Mouse (Mus musculus): Measurements from ENCODE around the gene Smim24. TPM values are rescaled to one million over a fixed set of nuclear protein-coding genes. Genes with fewer than 3 reads are reported as not detected.
A peak's percentile ranks its signal among the peaks of the same experiment; 100 is the strongest.

Smim24 gene
- polyA plus RNA-seq, 1 experiment: 51.1 TPM

DNA sequence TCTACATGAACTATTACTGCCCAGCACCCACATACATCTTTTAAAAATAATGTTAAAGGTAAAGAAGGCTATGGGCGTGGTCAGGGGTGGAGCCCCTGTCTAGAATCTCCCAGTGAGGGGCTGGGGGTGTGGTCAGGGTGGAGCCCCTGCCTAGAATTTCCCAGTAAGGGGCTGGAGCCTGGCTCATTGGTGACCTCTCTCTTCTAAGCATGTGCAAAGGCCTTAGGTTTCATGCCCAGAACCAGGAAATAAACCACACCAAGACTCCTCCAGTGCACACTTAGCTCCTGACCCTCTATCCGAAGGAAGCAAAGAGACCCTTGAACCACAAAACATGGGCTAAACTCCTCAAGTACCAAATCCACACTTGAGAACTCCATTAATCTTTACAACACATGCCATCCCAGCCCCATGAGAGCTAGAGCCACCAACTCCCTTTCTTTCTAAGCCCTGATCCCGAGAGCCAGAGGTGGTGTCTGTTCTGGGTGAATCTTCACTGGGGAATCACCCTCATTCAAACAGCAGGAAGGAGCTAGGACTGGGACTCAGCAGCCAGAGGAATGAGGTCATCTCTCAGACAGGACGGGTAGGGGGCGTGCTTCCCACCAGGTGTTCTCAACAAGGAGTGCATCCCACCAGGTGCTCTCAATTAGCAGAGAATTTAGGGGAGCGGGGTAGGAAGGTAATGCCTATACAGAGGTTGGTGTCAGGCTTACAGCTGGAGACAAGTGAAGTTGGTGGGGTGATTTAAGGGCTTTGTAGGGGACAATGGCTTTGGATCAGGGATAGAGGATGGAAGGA, 16.1 kb upstream of the Smim24 start:
- H3K36me3 ChIP-seq (ENCODE audit: control insufficient read depth, insufficient read depth, low read length): no peaks in the 10 kb centered on the region
- H3K4me3 ChIP-seq (ENCODE audit: control insufficient read depth, insufficient read depth, low read length): peak overlapping the region; percentile 73; the same call in 1 of the 2 replicates
- H3K4me1 ChIP-seq (replicated peaks; ENCODE audit: control insufficient read depth, insufficient read depth, low read length): peaks cover 20% of the 10 kb centered on the region
- no peak overlapping the region for H3K27ac ChIP-seq (ENCODE audit: control insufficient read depth, insufficient read depth, low read length)
- TF ChIP-seq CTCF (IDR thresholded peaks at IDR 0.05; ENCODE audit: borderline replicate concordance, control insufficient read depth, extremely low read depth, insufficient read depth, low read length, poor library complexity) (no peak), POLR2A (IDR thresholded peaks at IDR 0.05; ENCODE audit: control insufficient read depth, extremely low read depth, insufficient read depth, low read length, poor library complexity) (no peak)
- no peaks in the 10 kb centered on the region for H3K27me3 ChIP-seq (ENCODE audit: control insufficient read depth, insufficient read depth, low read length)
- 49% methylated on average over 6 of the region's 6 CpGs for WGBS
- peak; percentile 44 for DNase-seq

DNA sequence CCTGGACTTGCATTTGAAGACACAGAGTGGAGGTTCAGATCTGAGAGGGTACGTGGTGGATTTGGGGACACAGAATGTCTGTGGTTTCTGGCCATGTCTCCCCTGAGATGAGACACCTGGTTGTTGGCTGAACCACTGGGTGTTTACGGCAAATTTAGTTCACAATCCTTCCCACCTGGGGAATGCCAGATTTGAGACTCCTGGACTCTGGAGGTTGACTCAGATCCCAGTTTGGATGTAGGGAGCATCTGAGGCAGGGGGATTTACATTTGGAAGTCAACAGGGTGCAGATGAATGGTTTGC, 15.5 kb upstream of the Smim24 start:
- no peak for DNase-seq
- Histone ChIP-seq H3K36me3 (ENCODE audit: control insufficient read depth, insufficient read depth, low read length) (no peaks in the 10 kb centered on the region), H3K4me3 (ENCODE audit: control insufficient read depth, insufficient read depth, low read length) (peak overlapping the region; percentile 73; the same call in 1 of the 2 replicates), H3K4me1 (replicated peaks; ENCODE audit: control insufficient read depth, insufficient read depth, low read length) (peaks cover 25% of the 10 kb centered on the region), H3K27ac (ENCODE audit: control insufficient read depth, insufficient read depth, low read length) (no peak overlapping the region), H3K27me3 (ENCODE audit: control insufficient read depth, insufficient read depth, low read length) (no peaks in the 10 kb centered on the region)
- 3% methylated on average over 2 of the region's 2 CpGs for WGBS
- TF ChIP-seq POLR2A (IDR thresholded peaks at IDR 0.05; ENCODE audit: control insufficient read depth, extremely low read depth, insufficient read depth, low read length, poor library complexity) (no peak), CTCF (IDR thresholded peaks at IDR 0.05; ENCODE audit: borderline replicate concordance, control insufficient read depth, extremely low read depth, insufficient read depth, low read length, poor library complexity) (no peak)

DNA sequence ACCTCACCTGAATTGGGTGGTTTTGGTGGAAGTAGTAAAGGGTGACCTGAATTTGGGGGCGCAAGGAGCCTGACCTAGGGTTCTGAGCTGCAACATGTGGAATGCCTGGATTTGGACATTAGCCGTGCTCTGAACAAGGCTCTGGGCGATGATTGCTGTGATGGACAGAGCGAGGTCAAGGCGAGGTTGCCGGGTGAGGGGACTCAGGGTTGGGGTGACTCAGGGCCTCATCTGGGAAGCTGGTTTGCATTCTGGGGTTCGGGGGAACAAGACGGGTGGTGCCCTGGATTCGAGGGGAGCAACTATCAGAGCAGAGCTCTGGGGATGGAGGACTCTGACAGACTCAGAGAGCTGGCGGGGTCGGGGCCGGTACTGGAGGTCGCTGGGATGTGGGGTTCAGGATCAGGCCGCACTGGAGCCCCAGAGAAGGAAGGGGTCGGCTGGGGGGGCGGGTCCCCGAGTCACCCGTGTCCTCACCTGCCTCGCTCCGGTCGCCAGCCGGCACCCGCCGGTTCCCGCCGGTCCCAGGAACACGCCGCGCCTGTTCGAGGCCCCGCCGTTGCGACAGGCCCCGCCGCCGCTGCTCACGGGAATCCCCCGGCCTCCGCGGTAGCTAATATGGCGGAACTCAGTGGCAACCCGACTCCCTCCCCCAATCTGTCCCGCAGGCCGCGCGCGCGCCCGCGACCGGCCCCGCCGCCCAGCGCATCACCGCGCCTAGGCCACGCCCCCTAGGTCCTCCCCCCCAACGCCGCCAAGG, 14.9 kb upstream of the Smim24 start, which contains the start of gene Fzr1:
Fzr1 (minus strand) TSS at position 724 of the 760 bp plus-strand sequence.
- TF ChIP-seq CTCF (IDR thresholded peaks at IDR 0.05; ENCODE audit: borderline replicate concordance, control insufficient read depth, extremely low read depth, insufficient read depth, low read length, poor library complexity) (no peak), POLR2A (IDR thresholded peaks at IDR 0.05; ENCODE audit: control insufficient read depth, extremely low read depth, insufficient read depth, low read length, poor library complexity) (no peak)
- peaks cover 28% of the 10 kb centered on the region for H3K4me1 ChIP-seq (replicated peaks; ENCODE audit: control insufficient read depth, insufficient read depth, low read length)
- WGBS: 1% methylated on average over 58 of the region's 59 CpGs
- no peak for DNase-seq
- no peaks in the 10 kb centered on the region for H3K27me3 ChIP-seq (ENCODE audit: control insufficient read depth, insufficient read depth, low read length)
- H3K27ac ChIP-seq (ENCODE audit: control insufficient read depth, insufficient read depth, low read length): peak within 1 kb of the TSS; percentile 36; the same call in 1 of the 2 replicates
- peak within 1 kb of the TSS; percentile 73 for H3K4me3 ChIP-seq (ENCODE audit: control insufficient read depth, insufficient read depth, low read length)
- H3K36me3 ChIP-seq (ENCODE audit: control insufficient read depth, insufficient read depth, low read length): no peaks in the 10 kb centered on the region

DNA sequence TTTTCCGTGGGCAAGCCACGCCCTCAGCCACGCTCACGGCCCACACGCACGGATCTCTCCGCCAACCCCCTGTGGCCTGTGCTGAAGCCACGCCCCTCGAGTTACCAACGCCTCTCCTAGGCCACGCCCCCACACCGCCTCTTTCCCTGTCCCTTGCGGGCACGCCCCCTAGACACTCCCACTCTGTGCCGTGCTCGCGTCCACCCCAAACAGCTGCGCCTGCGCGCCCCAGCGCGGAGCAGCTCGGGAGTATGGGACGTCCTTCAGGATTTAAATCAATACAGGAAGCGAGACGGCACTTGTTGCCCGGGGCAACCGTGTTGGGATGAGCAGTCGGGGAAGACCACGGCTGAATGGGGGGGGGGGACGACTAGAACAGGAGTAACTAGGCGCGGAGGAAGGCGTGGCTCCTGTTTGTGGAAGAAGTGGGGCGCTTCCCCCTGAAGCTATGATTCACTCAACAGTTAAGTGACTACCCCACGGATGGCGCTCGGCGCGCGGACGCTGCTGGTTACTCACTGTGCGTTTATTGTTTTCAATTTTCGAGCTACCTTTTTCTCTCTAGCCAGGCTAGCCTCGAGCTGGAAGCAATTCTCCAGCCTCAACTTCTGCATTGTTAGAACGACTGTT, 14.2 kb upstream of the Smim24 start:
- H3K27ac ChIP-seq (ENCODE audit: control insufficient read depth, insufficient read depth, low read length): peak overlapping the region; percentile 36; the same call in 1 of the 2 replicates
- TF ChIP-seq POLR2A (IDR thresholded peaks at IDR 0.05; ENCODE audit: control insufficient read depth, extremely low read depth, insufficient read depth, low read length, poor library complexity): peak; percentile 81
- 0 out of 2 replicates have a peak, but pooled peaks have one; percentile 39 for TF ChIP-seq CTCF (IDR thresholded peaks at IDR 0.05; ENCODE audit: borderline replicate concordance, control insufficient read depth, extremely low read depth, insufficient read depth, low read length, poor library complexity)
- WGBS: under 1% methylated on average over 46 of the region's 46 CpGs

DNA sequence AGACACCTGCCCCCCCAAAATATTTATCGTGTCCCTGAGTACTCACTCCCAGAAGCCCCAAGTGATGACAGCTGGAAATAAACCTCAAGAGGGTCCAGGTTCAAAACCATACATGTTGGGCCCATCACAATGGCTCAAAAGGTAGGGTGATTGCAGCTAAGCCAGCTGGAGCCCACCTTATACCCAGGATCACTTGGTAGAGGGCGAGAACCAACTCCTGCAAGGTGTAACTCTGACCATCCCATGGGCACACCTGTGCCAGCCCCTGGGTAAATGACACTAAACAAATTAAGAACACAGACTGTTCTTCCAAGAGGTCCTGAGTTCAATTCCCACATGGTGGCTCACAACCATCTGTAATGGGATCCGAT, 13.7 kb upstream of the Smim24 start:
- Histone ChIP-seq H3K36me3 (ENCODE audit: control insufficient read depth, insufficient read depth, low read length) (no peaks in the 10 kb centered on the region), H3K4me1 (replicated peaks; ENCODE audit: control insufficient read depth, insufficient read depth, low read length) (peaks cover 28% of the 10 kb centered on the region), H3K27me3 (ENCODE audit: control insufficient read depth, insufficient read depth, low read length) (no peaks in the 10 kb centered on the region), H3K27ac (ENCODE audit: control insufficient read depth, insufficient read depth, low read length) (peak overlapping the region; percentile 36; the same call in 1 of the 2 replicates), H3K4me3 (ENCODE audit: control insufficient read depth, insufficient read depth, low read length) (peak overlapping the region; percentile 59)
- no peak for DNase-seq
- TF ChIP-seq CTCF (IDR thresholded peaks at IDR 0.05; ENCODE audit: borderline replicate concordance, control insufficient read depth, extremely low read depth, insufficient read depth, low read length, poor library complexity) (no peak), POLR2A (IDR thresholded peaks at IDR 0.05; ENCODE audit: control insufficient read depth, extremely low read depth, insufficient read depth, low read length, poor library complexity) (no peak)
- 61% methylated on average over 3 of the region's 3 CpGs for WGBS

More for the DNA sequence above, 14.2 kb upstream of the Smim24 start:
- DNase-seq: peak; percentile 100
- no peaks in the 10 kb centered on the region for H3K36me3 ChIP-seq (ENCODE audit: control insufficient read depth, insufficient read depth, low read length)
- H3K4me1 ChIP-seq (replicated peaks; ENCODE audit: control insufficient read depth, insufficient read depth, low read length): peaks cover 28% of the 10 kb centered on the region
- no peaks in the 10 kb centered on the region for H3K27me3 ChIP-seq (ENCODE audit: control insufficient read depth, insufficient read depth, low read length)
- H3K4me3 ChIP-seq (ENCODE audit: control insufficient read depth, insufficient read depth, low read length): peak overlapping the region; percentile 59

DNA sequence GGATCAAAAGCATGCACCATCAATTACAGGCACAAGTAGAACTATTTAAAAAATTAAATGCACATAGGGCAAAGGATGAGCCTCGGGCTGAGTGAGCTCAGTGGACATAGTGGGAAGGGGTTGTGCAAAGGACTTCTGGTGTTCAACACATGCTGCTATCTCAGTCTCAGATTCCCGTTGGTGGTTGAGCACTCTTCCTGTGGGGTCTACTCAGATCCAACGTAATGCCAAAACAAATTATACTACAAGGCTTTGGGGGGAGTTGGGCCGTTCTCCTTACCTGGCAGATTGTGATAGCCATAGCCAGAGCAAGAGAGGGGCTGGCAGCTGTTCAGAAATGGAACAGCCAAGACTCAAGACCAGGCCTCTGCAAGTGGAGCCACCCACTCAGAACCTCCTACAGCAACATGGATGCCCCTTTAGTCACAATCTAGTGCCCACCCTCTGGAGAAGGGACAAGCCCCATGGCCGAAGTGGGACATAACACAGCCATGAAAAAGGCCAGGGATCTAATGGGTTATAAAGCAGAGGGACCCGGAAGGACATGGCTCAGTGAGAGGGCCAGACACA, 13.0 kb upstream of the Smim24 start:
- H3K4me1 ChIP-seq (replicated peaks; ENCODE audit: control insufficient read depth, insufficient read depth, low read length): peaks cover 32% of the 10 kb centered on the region
- TF ChIP-seq CTCF (IDR thresholded peaks at IDR 0.05; ENCODE audit: borderline replicate concordance, control insufficient read depth, extremely low read depth, insufficient read depth, low read length, poor library complexity) (no peak), POLR2A (IDR thresholded peaks at IDR 0.05; ENCODE audit: control insufficient read depth, extremely low read depth, insufficient read depth, low read length, poor library complexity) (no peak)
- no peaks in the 10 kb centered on the region for H3K27me3 ChIP-seq (ENCODE audit: control insufficient read depth, insufficient read depth, low read length)
- no peak overlapping the region for H3K27ac ChIP-seq (ENCODE audit: control insufficient read depth, insufficient read depth, low read length)
- no peak for DNase-seq
- WGBS: 75% methylated on average over 6 of the region's 6 CpGs
- no peaks in the 10 kb centered on the region for H3K36me3 ChIP-seq (ENCODE audit: control insufficient read depth, insufficient read depth, low read length)
- H3K4me3 ChIP-seq (ENCODE audit: control insufficient read depth, insufficient read depth, low read length): no peak overlapping the region

Measured in thymus, adult 2 months (tissue).